ENCODE assay signal across 12 mouse cellular contexts in genomic region chr8:88774593-88775297, GRCm38 (mm10).
A peak's percentile ranks its signal among the peaks of the same experiment; 100 is the strongest.
DNase-seq lines count a peak whose midpoint lies in the region; ATAC-seq and TF ChIP-seq lines count a peak whose summit lies in the region.
"Had no signal": no experiment of that assay in that cellular context is flagged by ENCODE, and none has a peak within 500 bp of the region (broad histone marks: within the 10 kb centered on the region; RNA-seq: fewer than 3 reads in every experiment).

No protein-coding gene starts in this region.

- no peaks in the 10 kb centered on the region for H3K79me2 ChIP-seq in myocyte (ENCODE audit: control insufficient read depth, insufficient read depth)

- no peaks in the 10 kb centered on the region for H3K27me3 ChIP-seq in kidney, postnatal 0 days (ENCODE audit: insufficient read depth, low read length)
- no peaks in the 10 kb centered on the region for H3K27me3 ChIP-seq in forebrain, postnatal 0 days (ENCODE audit: insufficient read depth, low read length)
- H3K27me3 ChIP-seq in myocyte (ENCODE audit: control insufficient read depth, insufficient read depth, insufficient read length): peaks cover 45% of the 10 kb centered on the region
- H3K27me3 ChIP-seq in thymus, adult 2 months (ENCODE audit: control insufficient read depth, insufficient read depth, low read length): no peaks in the 10 kb centered on the region

- no peak for ATAC-seq in kidney, postnatal 0 days (replicated peaks; ENCODE audit: low FRiP score, low read depth)
- peak; percentile 80 for ATAC-seq in forebrain, postnatal 0 days

- no peaks in the 10 kb centered on the region for H3K36me3 ChIP-seq in kidney, postnatal 0 days (ENCODE audit: insufficient read depth, low read length)
- no peaks in the 10 kb centered on the region for H3K36me3 ChIP-seq in forebrain, postnatal 0 days (ENCODE audit: insufficient read depth)
- no peaks in the 10 kb centered on the region for H3K36me3 ChIP-seq in myocyte (ENCODE audit: control insufficient read depth, insufficient read depth)
- H3K36me3 ChIP-seq in thymus, adult 2 months (ENCODE audit: control insufficient read depth, insufficient read depth, low read length): no peaks in the 10 kb centered on the region
- H3K36me3 ChIP-seq: limb, embryonic 13.5 days had no signal

- no peak overlapping the region for H3K4me2 ChIP-seq in kidney, postnatal 0 days (ENCODE audit: low read length)
- peak overlapping the region; percentile 15 for H3K4me2 ChIP-seq in forebrain, postnatal 0 days (ENCODE audit: low read depth)
- H3K4me2 ChIP-seq in myocyte (ENCODE audit: low read depth): peak overlapping the region; percentile 22
- H3K4me2 ChIP-seq: limb, embryonic 13.5 days had no signal

- no peak overlapping the region for H3K9ac ChIP-seq in kidney, postnatal 0 days (ENCODE audit: low read depth, low read length)
- H3K9ac ChIP-seq in forebrain, postnatal 0 days: no peak overlapping the region
- H3K9ac ChIP-seq: limb, embryonic 13.5 days had no signal

- peak; percentile 32 for DNase-seq in kidney, postnatal 0 days (ENCODE audit: low spot score)
- no peak for DNase-seq in kidney, postnatal 25 days
- peak; percentile 40 for DNase-seq in brain, embryonic 18.5 days (ENCODE audit: low read depth, low spot score)
- DNase-seq in forebrain, postnatal 0 days: peak; percentile 68
- no peak for DNase-seq in thymus, adult 2 months
- no peak for DNase-seq in spleen, postnatal 14 days (ENCODE audit: low spot score in 2 of 2)
- DNase-seq: gastrocnemius, postnatal 25 days; heart, postnatal 10 days; kidney, postnatal 10 days; lung, postnatal 10 days had no signal

- no peak overlapping the region for H3ac ChIP-seq in myocyte (ENCODE audit: control insufficient read depth, insufficient read length)

- TF ChIP-seq POLR2A in myocyte (IDR thresholded peaks at IDR 0.05; ENCODE audit: insufficient read length, low read depth): no peak
- no peak for TF ChIP-seq POLR2A in thymus, adult 2 months (IDR thresholded peaks at IDR 0.05; ENCODE audit: control insufficient read depth, extremely low read depth, insufficient read depth, low read length, poor library complexity)

- H3K4me3 ChIP-seq in kidney, postnatal 0 days (replicated peaks; ENCODE audit: low read depth, low read length): no peak overlapping the region
- H3K4me3 ChIP-seq in forebrain, postnatal 0 days (ENCODE audit: low read depth, low read length): no peak overlapping the region
- H3K4me3 ChIP-seq in myocyte: no peak overlapping the region
- H3K4me3 ChIP-seq in thymus, adult 2 months (ENCODE audit: control insufficient read depth, insufficient read depth, low read length): no peak overlapping the region
- H3K4me3 ChIP-seq: limb, embryonic 13.5 days had no signal

- no peak for TF ChIP-seq CTCF in kidney, postnatal 0 days (IDR thresholded peaks at IDR 0.05; ENCODE audit: low read depth)
- TF ChIP-seq CTCF in forebrain, postnatal 0 days (IDR thresholded peaks at IDR 0.05; ENCODE audit: low read depth): no peak
- TF ChIP-seq CTCF in thymus, adult 2 months (IDR thresholded peaks at IDR 0.05; ENCODE audit: borderline replicate concordance, control insufficient read depth, extremely low read depth, insufficient read depth, low read length, poor library complexity): no peak

- no peaks in the 10 kb centered on the region for H3K9me3 ChIP-seq in kidney, postnatal 0 days (replicated peaks; ENCODE audit: low read length)
- no peaks in the 10 kb centered on the region for H3K9me3 ChIP-seq in forebrain, postnatal 0 days (ENCODE audit: low read length)

- no peaks in the 10 kb centered on the region for H3K4me1 ChIP-seq in kidney, postnatal 0 days (replicated peaks; ENCODE audit: insufficient read depth, low read length)
- peaks cover 4% of the 10 kb centered on the region; the same call in 1 of the 2 replicates for H3K4me1 ChIP-seq in forebrain, postnatal 0 days (ENCODE audit: insufficient read depth)
- no peaks in the 10 kb centered on the region for H3K4me1 ChIP-seq in thymus, adult 2 months (replicated peaks; ENCODE audit: control insufficient read depth, insufficient read depth, low read length)
- H3K4me1 ChIP-seq: limb, embryonic 13.5 days had no signal

- H3K27ac ChIP-seq in kidney, postnatal 0 days: no peak overlapping the region
- peak overlapping the region; percentile 47 for H3K27ac ChIP-seq in forebrain, postnatal 0 days (ENCODE audit: low read depth, low read length)
- no peak overlapping the region for H3K27ac ChIP-seq in thymus, adult 2 months (ENCODE audit: control insufficient read depth, insufficient read depth, low read length)
- H3K27ac ChIP-seq: limb, embryonic 13.5 days had no signal

- 53% methylated on average over 19 of the region's 19 CpGs for WGBS in kidney, postnatal 0 days
- whole genome bisulfite sequencing in forebrain, postnatal 0 days: 13% methylated on average over 19 of the region's 19 CpGs
- 89% methylated on average over 19 of the region's 19 CpGs for WGBS in thymus, adult 2 months

TF ChIP-seq in myocyte, 11 proteins besides CTCF, POLR2A, EP300 and RAD21:
- TF ChIP-seq USF1 (IDR thresholded peaks at IDR 0.05; ENCODE audit: low read depth) (no peak), MYOG (IDR thresholded peaks at IDR 0.05; ENCODE audit: control insufficient read depth in 1 of 3, insufficient read depth in 1 of 3, insufficient read length in 2 of 3, low read depth in 2 of 3) (no peak), TCF12 (IDR thresholded peaks at IDR 0.05; ENCODE audit: insufficient read depth, poor library complexity, severe bottlenecking) (no peak), REST (IDR thresholded peaks at IDR 0.05; ENCODE audit: insufficient read depth, insufficient read length) (no peak)

Comparison
In these comparisons a context has a peak if more than half of its experiments do, and no peak if none do; other contexts are left out.
1. DNase-seq: peak in kidney, postnatal 0 days (single experiment), brain, embryonic 18.5 days (single experiment) and forebrain, postnatal 0 days (single experiment); none in kidney, postnatal 25 days (0 of 2), thymus, adult 2 months (single experiment) and spleen, postnatal 14 days (0 of 2).